Mouse (Mus musculus) heart, adult 8-10 months (tissue): Measurements from ENCODE around the gene St3gal2. TPM values are rescaled to one million over a fixed set of nuclear protein-coding genes. Genes with fewer than 3 reads are reported as not detected.
A peak's percentile ranks its signal among the peaks of the same experiment; 100 is the strongest.
"Not testable (repeated sequence)": the region's sequence is repeated elsewhere in the genome, so short reads cannot be mapped to it uniquely, and the experiment has no call there.

Experiments
- DNase-seq: peaks from one replicate; pipeline ENCODE4 v3.0.0; 2022; ENCODE audit warnings: low spot score
- total RNA-seq, 4 experiments: library from RNA; stranded (reverse); gene quantifications; 2 replicates each; pipeline ENCODE4 v1.2.4; 2022

The St3gal2 gene
- 10 to 100 TPM; 21.3 to 25.4 (median 24.1) TPM for total RNA-seq

DNA sequence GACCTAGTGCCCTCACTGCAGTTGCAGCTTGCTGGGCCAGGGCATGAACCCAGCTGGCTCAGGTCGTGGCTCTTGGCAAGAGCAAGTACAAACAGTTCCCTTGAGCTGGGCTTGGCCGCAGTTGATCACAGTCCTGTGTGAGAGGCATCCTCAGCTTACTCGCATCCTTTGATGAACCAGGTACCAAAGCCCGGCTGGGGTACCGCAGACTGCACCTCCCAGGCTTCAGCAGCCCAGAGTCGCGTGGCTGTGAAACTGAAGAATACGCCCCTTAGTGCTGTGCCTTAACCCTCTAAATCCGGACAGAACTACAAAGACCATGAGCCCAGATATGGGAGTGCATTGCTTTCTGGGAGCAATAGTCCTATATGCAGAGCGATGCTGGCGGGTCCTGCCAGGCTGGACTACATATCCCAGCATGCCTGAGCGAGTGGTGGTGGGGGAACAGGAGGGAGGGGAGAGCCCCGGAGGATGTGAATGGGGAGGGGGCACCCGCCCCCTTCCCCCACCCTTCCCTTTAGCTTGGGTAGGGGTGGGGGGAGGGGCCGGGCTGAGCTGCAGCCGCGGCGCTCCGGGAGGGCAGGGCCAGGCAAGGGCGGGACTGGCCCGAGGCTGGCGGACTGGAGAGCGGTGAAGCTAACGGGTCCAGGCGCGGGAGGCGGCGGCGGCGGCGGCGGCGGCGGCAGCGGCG, at the start of gene St3gal2:
Gene St3gal2, plus strand, starts transcription at position 582 of the 691 bp plus-strand sequence.
- DNase-seq = peak; percentile 88

DNA sequence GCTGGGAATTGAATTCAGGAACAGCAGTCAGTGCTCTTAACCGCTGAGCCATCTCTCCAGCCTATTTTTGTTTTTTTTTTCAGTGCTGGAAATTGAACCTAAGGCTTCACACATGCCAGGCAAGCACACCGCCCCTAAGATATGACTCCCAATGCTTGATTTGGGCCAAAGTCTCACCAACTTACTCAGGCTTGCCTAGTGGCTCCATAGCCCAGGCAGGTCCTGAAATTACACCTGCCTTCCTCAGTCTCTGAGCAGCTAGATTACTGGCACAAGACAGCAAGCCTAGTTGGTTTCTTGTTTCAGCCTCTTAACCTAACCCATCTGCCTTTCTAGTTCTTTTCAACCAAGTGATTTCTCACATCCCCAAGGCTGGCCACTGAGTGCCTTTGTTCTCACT, 49.2 kb upstream of the St3gal2 start:
- DNase-seq = no peak

- no peak for DNase-seq
These were observed 41.9 kb upstream of the St3gal2 start for GRCm38 (mm10) chr8:110877862-110878261.

DNA sequence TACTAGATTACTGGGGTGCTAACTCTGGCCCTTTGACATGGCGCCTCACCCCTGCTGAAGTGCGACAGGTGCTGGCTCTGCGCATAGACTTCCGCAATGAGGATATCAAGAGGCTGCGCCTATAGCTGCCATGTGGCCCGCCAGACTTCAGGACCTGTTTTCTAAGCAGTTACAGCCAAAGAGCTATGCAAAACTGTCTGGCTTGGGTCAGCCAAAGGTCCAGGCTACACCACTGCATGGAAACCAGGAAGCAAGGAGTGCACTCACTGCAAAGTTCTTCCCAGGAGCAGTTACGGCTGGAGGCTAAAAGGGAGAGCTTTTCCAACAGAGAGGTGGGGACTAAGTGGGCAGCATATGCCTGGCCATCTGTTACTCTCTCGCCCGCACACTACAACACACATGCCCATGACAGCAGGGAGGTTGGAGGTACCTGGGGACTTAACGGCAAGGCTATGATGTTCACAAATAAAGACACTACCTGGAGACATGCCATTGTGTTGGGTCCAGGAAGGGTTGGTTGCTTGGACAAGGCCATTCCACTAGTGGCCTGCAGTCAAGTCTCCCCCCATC, 37.9 kb upstream of the St3gal2 start:
- DNase-seq = no peak

GRCm38 (mm10) chr8:110883824-110884223, 35.9 kb upstream of the St3gal2 start:
- DNase-seq = no peak

DNA sequence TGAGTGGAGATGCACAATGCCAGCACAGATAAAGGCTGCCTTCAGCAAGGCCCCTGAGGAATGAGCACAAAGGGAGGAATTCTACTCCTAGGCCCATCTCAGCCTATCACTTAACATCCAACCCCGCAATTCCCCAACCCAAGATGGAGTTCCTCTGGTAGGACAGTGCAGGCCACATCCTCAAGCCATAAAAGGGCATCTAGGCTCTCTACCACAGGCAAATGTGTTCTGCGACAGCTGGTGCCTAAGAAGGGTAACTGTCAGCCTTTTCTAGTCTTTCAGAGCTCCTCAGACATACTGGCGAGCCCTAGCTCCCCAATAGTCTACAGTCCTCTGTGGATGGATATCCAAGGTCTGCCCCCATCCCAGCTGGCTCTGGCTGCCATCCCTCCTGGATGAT, 33.1 kb upstream of the St3gal2 start:
- DNase-seq = no peak

DNA sequence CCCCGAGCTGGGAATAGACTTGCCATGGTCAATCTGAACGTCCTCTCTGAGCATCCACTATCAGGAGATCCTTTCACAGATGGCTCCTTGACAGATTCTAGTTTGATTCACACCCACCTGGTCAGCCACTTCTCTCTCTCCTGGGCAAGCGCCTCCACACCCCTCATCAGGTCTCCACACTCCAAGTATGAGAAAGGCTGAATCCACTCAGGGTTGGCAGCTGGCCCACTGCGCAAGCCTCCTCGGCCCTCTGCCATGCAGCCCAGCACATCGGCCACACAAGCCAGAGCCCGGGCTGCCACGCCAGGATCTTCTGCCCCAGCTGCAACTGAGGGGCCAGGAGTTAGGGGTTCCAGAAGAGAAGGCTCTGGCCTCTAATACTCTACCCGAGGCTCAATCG, 32.2 kb upstream of the St3gal2 start:
- no peak for DNase-seq

DNA sequence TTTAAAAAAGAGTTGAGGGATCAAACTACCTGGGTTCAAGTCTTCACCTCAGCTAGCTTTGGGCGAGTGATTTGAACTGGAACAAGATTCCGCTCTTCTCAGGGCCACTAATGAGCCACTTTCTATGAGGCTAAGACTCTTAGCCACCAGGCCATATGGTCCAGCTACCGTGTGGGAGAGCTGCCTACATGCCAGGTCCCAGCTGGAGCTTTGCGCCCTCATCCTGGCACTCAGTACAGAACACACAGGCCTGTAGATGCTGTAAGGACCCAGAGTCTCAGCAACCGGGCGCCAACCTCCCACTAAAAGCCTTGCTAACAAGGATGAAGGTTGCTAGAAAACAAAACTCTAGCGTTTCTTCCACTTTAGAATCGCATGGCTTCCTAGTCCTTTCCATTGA, 31.3 kb upstream of the St3gal2 start:
- DNase-seq = no peak

GRCm38 (mm10) chr8:110888860-110889259, 30.9 kb upstream of the St3gal2 start:
- DNase-seq = no peak

GRCm38 (mm10) chr8:110889904-110890470, 29.7 kb upstream of the St3gal2 start:
- no peak for DNase-seq

DNA sequence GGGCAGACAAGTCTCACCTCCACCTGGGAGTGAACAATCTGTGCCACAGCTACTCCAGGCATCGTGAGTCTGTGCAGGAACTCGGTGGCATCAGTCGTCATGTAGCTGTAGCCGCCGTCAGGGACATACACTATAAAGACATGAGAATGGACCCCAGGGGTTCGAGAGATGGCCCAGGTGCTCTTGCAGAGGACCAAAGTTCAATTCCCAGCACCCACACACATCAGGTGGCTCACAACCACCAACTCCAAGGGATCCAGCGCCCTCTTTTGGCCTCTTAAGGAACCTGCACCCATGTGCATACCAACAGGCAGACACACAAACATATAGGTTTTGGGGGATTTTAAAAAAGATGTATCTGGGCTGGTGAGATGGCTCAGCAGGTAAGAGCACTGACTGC, 27.7 kb upstream of the St3gal2 start:
- no peak for DNase-seq

- no peak for DNase-seq
These were observed 26.8 kb upstream of the St3gal2 start for GRCm38 (mm10) chr8:110892913-110893312.

DNA sequence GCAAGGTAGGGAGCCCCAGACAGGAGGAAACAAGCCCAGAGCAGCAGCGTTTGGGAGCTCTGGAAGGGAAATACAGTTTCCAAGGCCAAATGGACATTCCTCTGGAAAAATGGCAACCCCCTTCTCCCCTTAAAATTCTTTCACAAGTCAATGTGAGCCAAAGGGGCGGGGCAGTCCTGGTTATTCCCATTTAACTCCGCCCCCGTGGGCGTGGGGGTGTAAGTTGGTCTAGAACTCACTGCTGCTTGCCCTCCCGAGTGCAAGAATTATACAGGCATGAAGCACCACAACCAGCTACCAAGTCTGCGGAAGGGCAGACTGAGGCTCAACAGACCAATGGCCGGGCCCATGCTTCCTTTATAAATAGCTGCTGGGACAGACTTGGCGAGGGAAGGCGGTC, 24.9 kb upstream of the St3gal2 start:
- no peak for DNase-seq

DNA sequence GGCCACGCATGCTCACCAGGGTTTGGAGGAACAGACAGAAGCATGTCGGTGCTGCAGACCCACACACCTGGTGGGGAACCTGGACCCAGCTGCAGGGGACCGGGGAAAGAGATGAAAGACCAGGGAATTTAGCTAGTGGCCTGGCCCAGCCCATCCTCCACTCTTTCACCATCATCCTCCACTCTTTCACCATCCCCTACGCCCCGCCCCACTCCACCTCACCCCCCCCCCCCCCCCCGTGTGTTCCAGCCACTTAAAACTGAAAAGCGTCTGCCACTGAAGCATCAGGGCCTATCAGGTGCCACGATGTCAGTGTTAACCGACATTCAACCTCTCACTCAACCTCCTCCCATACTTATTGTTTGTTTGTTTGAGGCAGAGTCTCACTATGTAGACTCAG, 24.5 kb upstream of the St3gal2 start:
- DNase-seq = no peak

GRCm38 (mm10) chr8:110895812-110896211, 23.9 kb upstream of the St3gal2 start:
- DNase-seq = no peak

- DNase-seq = no peak
These were observed 22.2 kb upstream of the St3gal2 start for GRCm38 (mm10) chr8:110897495-110897894.

- no peak for DNase-seq
These were observed 18.7 kb upstream of the St3gal2 start for GRCm38 (mm10) chr8:110901056-110901455.

GRCm38 (mm10) chr8:110901839-110902578, 17.7 kb upstream of the St3gal2 start, which contains the start of gene Fuk:
Gene Fuk (minus strand): TSS chr8:110902488.
- peak; percentile 76 for DNase-seq

DNA sequence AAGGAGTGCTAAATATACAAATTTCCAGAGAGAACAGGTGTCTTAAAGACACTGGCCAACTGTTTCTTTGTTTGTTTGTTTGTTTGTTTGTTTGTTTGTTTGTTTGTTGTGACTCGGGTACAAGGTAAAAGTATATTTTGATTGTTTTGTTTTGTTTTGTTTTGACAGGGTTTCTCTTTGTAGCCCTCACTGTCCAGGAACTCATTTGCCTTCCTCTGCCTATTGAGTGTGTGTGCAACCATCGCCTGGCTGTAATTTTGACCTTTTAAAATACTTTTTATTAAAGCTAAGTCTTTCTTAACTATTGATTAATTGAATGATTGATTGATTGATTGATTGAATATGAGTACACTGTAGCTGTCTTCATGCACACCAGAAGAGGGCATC, 17.1 kb upstream of the St3gal2 start:
- DNase-seq = no peak

DNA sequence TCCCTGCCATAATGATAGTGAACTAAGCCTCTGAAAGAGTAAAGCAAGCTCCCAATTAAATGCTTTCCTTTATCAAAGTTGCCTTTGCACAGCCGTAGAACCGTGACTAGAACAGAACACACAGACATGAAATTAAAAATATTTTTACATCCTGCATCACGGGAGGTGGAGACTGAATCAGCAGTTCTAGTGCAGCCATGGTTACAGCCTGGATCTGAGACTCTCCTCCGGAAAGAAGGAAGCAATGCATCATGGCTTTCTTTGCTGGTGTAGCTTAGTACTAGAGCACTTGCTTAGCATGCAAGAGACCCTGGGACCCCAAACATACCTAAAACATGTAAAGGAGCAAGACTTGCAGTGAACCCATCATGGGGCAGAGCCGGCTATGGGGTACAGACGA, 14.3 kb upstream of the St3gal2 start:
- no peak for DNase-seq

DNA sequence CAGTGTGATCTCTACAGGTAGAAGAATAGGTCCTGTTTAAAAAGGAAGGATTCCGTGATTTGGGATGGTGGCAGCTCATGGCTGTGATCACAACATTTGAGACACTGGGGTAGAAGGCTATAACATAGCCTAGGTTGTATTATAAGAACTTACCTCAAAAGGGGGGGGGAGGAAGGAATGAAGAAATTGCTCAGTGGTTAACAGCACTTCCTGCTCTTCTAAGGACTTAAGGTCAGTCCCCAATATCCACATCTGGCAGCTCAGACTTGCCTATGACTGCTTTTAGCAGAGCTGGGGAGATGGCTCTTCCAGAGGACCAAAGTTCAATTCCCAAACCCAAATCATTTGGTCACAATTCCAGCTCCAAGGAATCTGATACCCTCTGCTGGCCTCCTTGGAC, 13.0 kb upstream of the St3gal2 start:
- no peak for DNase-seq

DNA sequence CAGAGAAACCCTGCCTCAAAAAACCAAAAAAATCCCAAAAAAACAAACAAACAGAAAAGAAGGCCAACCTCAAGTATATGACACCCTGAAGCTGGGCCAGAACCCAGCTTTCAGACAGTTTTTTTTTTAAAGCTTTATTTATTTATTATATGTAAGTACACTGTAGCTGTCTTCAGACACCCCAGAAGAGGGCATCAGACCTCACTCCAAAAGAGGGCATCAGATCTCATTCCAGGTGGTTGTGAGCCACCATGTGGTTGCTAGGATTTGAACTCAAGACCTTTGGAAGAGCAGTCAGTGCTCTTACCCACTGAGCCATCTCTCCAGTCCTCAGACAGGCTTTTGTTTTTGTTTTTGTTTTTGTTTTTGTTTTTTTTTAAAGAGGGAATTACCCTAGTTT, 9.9 kb upstream of the St3gal2 start:
- DNase-seq = not testable (repeated sequence)
